In the genomic region with DNA sequence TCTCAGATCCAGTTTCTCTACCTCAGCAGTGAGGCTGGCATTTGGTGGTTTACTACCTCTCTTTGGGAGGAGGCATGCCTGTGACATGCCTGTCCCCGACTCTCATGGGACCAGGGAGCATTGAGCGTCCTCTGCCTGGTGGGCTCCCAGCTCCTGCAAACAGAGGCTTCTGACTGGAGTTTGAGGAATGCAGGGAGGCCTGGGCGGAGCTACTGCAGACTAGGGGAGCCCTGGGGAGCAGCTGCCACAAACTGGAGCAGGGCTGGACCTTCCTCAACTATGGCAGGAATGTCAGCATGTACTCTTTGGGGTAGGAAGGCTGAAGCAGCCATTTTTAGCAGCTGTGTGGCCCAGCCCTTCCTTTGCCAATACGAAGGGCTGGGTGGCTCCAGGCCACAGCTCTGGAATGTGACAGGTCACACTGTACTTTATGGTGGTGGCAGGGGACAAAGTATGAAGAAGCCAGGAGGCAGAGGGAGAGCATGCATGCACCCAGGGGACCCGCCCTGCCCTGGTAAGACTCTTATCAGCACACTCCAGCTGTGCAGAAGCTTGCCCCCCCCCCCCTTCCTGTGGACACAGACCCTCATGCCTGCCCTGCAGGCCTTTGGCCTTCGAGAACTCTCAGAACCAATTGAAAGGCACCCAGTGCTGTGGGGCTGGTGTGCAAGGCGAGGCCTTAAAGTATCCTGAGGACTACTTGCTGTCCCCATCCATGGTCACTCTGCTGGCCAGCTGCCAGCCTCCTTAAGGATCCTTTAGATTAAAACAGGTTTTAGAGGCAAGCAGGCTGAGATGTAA, we compare ENCODE assay signal across 8 mouse cellular contexts.
DNase-seq lines count a peak whose midpoint lies in the region; ATAC-seq and TF ChIP-seq lines count a peak whose summit lies in the region.

No protein-coding gene starts in this region.

- H3K9ac ChIP-seq in hindbrain, embryonic 11.5 days (ENCODE audit: low read depth, low read length) = no peak overlapping the region
- H3K9ac ChIP-seq in hindbrain, postnatal 0 days (replicated peaks; ENCODE audit: low read length) = no peak overlapping the region
- no peak overlapping the region; the same call in 1 of the 2 replicates for H3K9ac ChIP-seq in heart, postnatal 0 days (replicated peaks; ENCODE audit: low read depth, low read length)
- no peak overlapping the region; the same call in 1 of the 2 replicates for H3K9ac ChIP-seq in limb, embryonic 11.5 days (ENCODE audit: low read length)
- no peak overlapping the region for H3K9ac ChIP-seq in midbrain, embryonic 14.5 days (replicated peaks; ENCODE audit: low read length)

- no peaks in the 10 kb centered on the region for H3K9me3 ChIP-seq in hindbrain, embryonic 11.5 days (ENCODE audit: control insufficient read depth, low read length)
- H3K9me3 ChIP-seq in hindbrain, postnatal 0 days (ENCODE audit: low read length) = no peaks in the 10 kb centered on the region
- peaks cover 7% of the 10 kb centered on the region; the same call in 1 of the 2 replicates for H3K9me3 ChIP-seq in embryonic facial prominence, embryonic 10.5 days
- no peaks in the 10 kb centered on the region for H3K9me3 ChIP-seq in heart, postnatal 0 days (replicated peaks; ENCODE audit: control insufficient read depth, low read length)
- H3K9me3 ChIP-seq in limb, embryonic 11.5 days (ENCODE audit: control insufficient read depth, low read length) = no peaks in the 10 kb centered on the region
- H3K9me3 ChIP-seq in midbrain, embryonic 14.5 days (ENCODE audit: control insufficient read depth, low read length) = no peaks in the 10 kb centered on the region

- no peaks in the 10 kb centered on the region for H3K27me3 ChIP-seq in hindbrain, embryonic 11.5 days (ENCODE audit: control insufficient read depth, insufficient read depth, low read length)
- no peaks in the 10 kb centered on the region for H3K27me3 ChIP-seq in hindbrain, postnatal 0 days (ENCODE audit: insufficient read depth, low read length)
- H3K27me3 ChIP-seq in embryonic facial prominence, embryonic 10.5 days (replicated peaks; ENCODE audit: low read depth, poor library complexity, severe bottlenecking) = no peaks in the 10 kb centered on the region
- no peaks in the 10 kb centered on the region for H3K27me3 ChIP-seq in heart, postnatal 0 days (ENCODE audit: control insufficient read depth, insufficient read depth, low read length)
- no peaks in the 10 kb centered on the region for H3K27me3 ChIP-seq in limb, embryonic 11.5 days (ENCODE audit: control insufficient read depth, insufficient read depth, low read length)
- H3K27me3 ChIP-seq in midbrain, embryonic 14.5 days (ENCODE audit: control insufficient read depth, insufficient read depth, low read length) = no peaks in the 10 kb centered on the region

- no peak for TF ChIP-seq EP300 in heart, postnatal 0 days (IDR thresholded peaks at IDR 0.05; ENCODE audit: low read depth)

- no peak overlapping the region for H3K4me2 ChIP-seq in hindbrain, embryonic 11.5 days (replicated peaks; ENCODE audit: low read depth, low read length)
- no peak overlapping the region for H3K4me2 ChIP-seq in hindbrain, postnatal 0 days (ENCODE audit: low read depth, low read length)
- no peak overlapping the region for H3K4me2 ChIP-seq in heart, postnatal 0 days (ENCODE audit: low read depth, low read length)
- no peak overlapping the region for H3K4me2 ChIP-seq in limb, embryonic 11.5 days (ENCODE audit: low read depth, severe bottlenecking)
- H3K4me2 ChIP-seq in midbrain, embryonic 14.5 days (ENCODE audit: low read length) = no peak overlapping the region

- no peak overlapping the region for H3K4me3 ChIP-seq in hindbrain, embryonic 11.5 days (ENCODE audit: low read depth, low read length)
- H3K4me3 ChIP-seq in hindbrain, postnatal 0 days (ENCODE audit: low read length) = no peak overlapping the region
- no peak overlapping the region for H3K4me3 ChIP-seq in embryonic facial prominence, embryonic 10.5 days
- no peak overlapping the region for H3K4me3 ChIP-seq in heart, postnatal 0 days (ENCODE audit: low read depth, low read length)
- no peak overlapping the region for H3K4me3 ChIP-seq in limb, embryonic 11.5 days (ENCODE audit: low read depth, low read length)
- H3K4me3 ChIP-seq in midbrain, embryonic 14.5 days (replicated peaks; ENCODE audit: low read depth, low read length) = no peak overlapping the region

- 0 out of 2 replicates have a peak overlapping the region, but pooled peaks have one; percentile 36 for H3K27ac ChIP-seq in hindbrain, embryonic 11.5 days (ENCODE audit: low read depth, low read length)
- no peak overlapping the region for H3K27ac ChIP-seq in hindbrain, postnatal 0 days
- H3K27ac ChIP-seq in embryonic facial prominence, embryonic 10.5 days (replicated peaks) = peak overlapping the region; percentile 77
- peak overlapping the region; percentile 87 for H3K27ac ChIP-seq in heart, postnatal 0 days (ENCODE audit: low read depth)
- H3K27ac ChIP-seq in limb, embryonic 11.5 days (replicated peaks; ENCODE audit: low read depth, low read length) = 0 out of 2 replicates have a peak overlapping the region, but pooled peaks have one; percentile 3
- no peak overlapping the region for H3K27ac ChIP-seq in midbrain, embryonic 14.5 days (replicated peaks; ENCODE audit: low read depth, low read length)

- TF ChIP-seq CTCF in hindbrain, postnatal 0 days (IDR thresholded peaks at IDR 0.05; ENCODE audit: low read depth) = no peak
- TF ChIP-seq CTCF in heart, postnatal 0 days (IDR thresholded peaks at IDR 0.05; ENCODE audit: low read depth) = no peak

- 34% methylated on average over 7 of the region's 7 CpGs for WGBS in hindbrain, embryonic 11.5 days
- 60% methylated on average over 7 of the region's 7 CpGs for WGBS in hindbrain, postnatal 0 days
- 40% methylated on average over 7 of the region's 7 CpGs for WGBS in embryonic facial prominence, embryonic 10.5 days
- 13% methylated on average over 7 of the region's 7 CpGs for WGBS in heart, postnatal 0 days
- 39% methylated on average over 7 of the region's 7 CpGs for WGBS in limb, embryonic 11.5 days
- 48% methylated on average over 7 of the region's 7 CpGs for WGBS in midbrain, embryonic 14.5 days

- H3K36me3 ChIP-seq in hindbrain, embryonic 11.5 days (ENCODE audit: control insufficient read depth, insufficient read depth, low read length) = no peaks in the 10 kb centered on the region
- no peaks in the 10 kb centered on the region for H3K36me3 ChIP-seq in hindbrain, postnatal 0 days (ENCODE audit: insufficient read depth, low read length)
- no peaks in the 10 kb centered on the region for H3K36me3 ChIP-seq in embryonic facial prominence, embryonic 10.5 days (replicated peaks)
- no peaks in the 10 kb centered on the region for H3K36me3 ChIP-seq in heart, postnatal 0 days (replicated peaks; ENCODE audit: control insufficient read depth, insufficient read depth, low read length)
- H3K36me3 ChIP-seq in limb, embryonic 11.5 days (ENCODE audit: control insufficient read depth, insufficient read depth, low read length) = no peaks in the 10 kb centered on the region
- no peaks in the 10 kb centered on the region for H3K36me3 ChIP-seq in midbrain, embryonic 14.5 days (ENCODE audit: control insufficient read depth, insufficient read depth, low read length)

- ATAC-seq in hindbrain, embryonic 11.5 days (ENCODE audit: low FRiP score) = no peak; the same call in 1 of the 2 replicates
- no peak for ATAC-seq in hindbrain, postnatal 0 days
- peak; percentile 91 for ATAC-seq in heart, postnatal 0 days (ENCODE audit: insufficient read depth, low read depth)
- peak; percentile 24 for ATAC-seq in limb, embryonic 11.5 days (ENCODE audit: insufficient number of reproducible peaks, low FRiP score, low TSS enrichment, low read depth)
- no peak for ATAC-seq in midbrain, embryonic 14.5 days (ENCODE audit: low FRiP score, low TSS enrichment)

- H3K4me1 ChIP-seq in hindbrain, embryonic 11.5 days (replicated peaks; ENCODE audit: control insufficient read depth, insufficient read depth, low read length) = no peaks in the 10 kb centered on the region; the same call in 1 of the 2 replicates
- H3K4me1 ChIP-seq in hindbrain, postnatal 0 days (ENCODE audit: insufficient read depth, low read length) = 0 out of 2 replicates have a peak, but pooled peaks cover 4% of the 10 kb centered on the region
- H3K4me1 ChIP-seq in embryonic facial prominence, embryonic 10.5 days = peaks cover 52% of the 10 kb centered on the region
- peaks cover 47% of the 10 kb centered on the region for H3K4me1 ChIP-seq in heart, postnatal 0 days (ENCODE audit: control insufficient read depth, insufficient read depth)
- H3K4me1 ChIP-seq in limb, embryonic 11.5 days (ENCODE audit: control insufficient read depth, insufficient read depth, low read length) = peaks cover 42% of the 10 kb centered on the region
- H3K4me1 ChIP-seq in midbrain, embryonic 14.5 days (ENCODE audit: control insufficient read depth, insufficient read depth, low read length) = peaks cover 12% of the 10 kb centered on the region; the same call in 1 of the 2 replicates

- peak; percentile 31 for DNase-seq in hindbrain, embryonic 11.5 days (ENCODE audit: low spot score)
- no peak for DNase-seq in hindbrain, postnatal 0 days (ENCODE audit: low spot score)
- peak; percentile 57 for DNase-seq in embryonic facial prominence, embryonic 10.5 days (ENCODE audit: low spot score)
- DNase-seq in heart, postnatal 0 days (ENCODE audit: low spot score) = peak; percentile 86
- peak; percentile 49 for DNase-seq in limb, embryonic 11.5 days (ENCODE audit: low spot score)
- peak; percentile 30 for DNase-seq in midbrain, embryonic 14.5 days
- no peak for DNase-seq in left cerebral cortex, adult 11 months (ENCODE audit: low spot score)
- no peak for DNase-seq in frontal cortex, postnatal 10 days (ENCODE audit: low spot score in 2 of 2)

Comparison
In these comparisons a context has a peak if more than half of its experiments do, and no peak if none do; other contexts are left out.
1. DNase-seq: peak in hindbrain, embryonic 11.5 days (single experiment), embryonic facial prominence, embryonic 10.5 days (single experiment), heart, postnatal 0 days (single experiment), limb, embryonic 11.5 days (single experiment) and midbrain, embryonic 14.5 days (single experiment); none in hindbrain, postnatal 0 days (single experiment), left cerebral cortex, adult 11 months (single experiment) and frontal cortex, postnatal 10 days (0 of 2).
2. H3K27ac ChIP-seq: peak in hindbrain, embryonic 11.5 days (single experiment), embryonic facial prominence, embryonic 10.5 days (single experiment), heart, postnatal 0 days (single experiment) and limb, embryonic 11.5 days (single experiment); none in hindbrain, postnatal 0 days (single experiment) and midbrain, embryonic 14.5 days (single experiment).
3. ATAC-seq: peak in heart, postnatal 0 days (single experiment) and limb, embryonic 11.5 days (single experiment); none in hindbrain, embryonic 11.5 days (single experiment), hindbrain, postnatal 0 days (single experiment) and midbrain, embryonic 14.5 days (single experiment).